Comparison of ENCODE assay signal across 7 mouse cellular contexts in genomic region chr3:95310968-95311882, GRCm38 (mm10). TPM values are rescaled to one million over a fixed set of nuclear protein-coding genes. Genes with fewer than 3 reads are reported as not detected.
DNase-seq lines count a peak whose midpoint lies in the region; ATAC-seq and TF ChIP-seq lines count a peak whose summit lies in the region.

No protein-coding gene starts in this region.

- peaks cover 37% of the 10 kb centered on the region for H3K79me2 ChIP-seq in C2C12 (ENCODE audit: control insufficient read depth, insufficient read depth)

- TF ChIP-seq CTCF in C2C12 (IDR thresholded peaks at IDR 0.05; ENCODE audit: control insufficient read depth, insufficient read depth, insufficient read length) = no peak
- peak; percentile 52 for TF ChIP-seq CTCF in bone marrow macrophage, adult 2 months (IDR thresholded peaks at IDR 0.05; ENCODE audit: low read depth, low read length)
- no peak; the same call in none of the 2 replicates for TF ChIP-seq CTCF in lung, adult 2 months (IDR thresholded peaks at IDR 0.05; ENCODE audit: insufficient read depth, low read length)

- no peaks in the 10 kb centered on the region for H3K36me3 ChIP-seq in C2C12 (ENCODE audit: control insufficient read depth, insufficient read depth)

- 56% methylated on average over 9 of the region's 9 CpGs for WGBS in lung, adult 2 months

- no peaks in the 10 kb centered on the region for H3K27me3 ChIP-seq in C2C12 (ENCODE audit: control insufficient read depth, insufficient read depth, insufficient read length)

- peak; percentile 96 for DNase-seq in 416B (ENCODE audit: low read depth)
- DNase-seq in kidney, postnatal 36 days = peak; percentile 80 to 82
- DNase-seq in lung, adult 2 months = peak; percentile 73
- DNase-seq in right cerebral cortex, postnatal 14 days = peak; percentile 48

- TF ChIP-seq POLR2A in bone marrow macrophage, adult 2 months (IDR thresholded peaks at IDR 0.05; ENCODE audit: borderline replicate concordance, low read depth, low read length) = no peak
- no peak for TF ChIP-seq POLR2A in lung, adult 2 months (IDR thresholded peaks at IDR 0.05; ENCODE audit: borderline replicate concordance, extremely low read depth, low read depth, low read length)

- peak; percentile 59 for ATAC-seq in erythroid progenitor cell, adult 5-6 weeks (replicated peaks; ENCODE audit: low FRiP score, poor library complexity, severe bottlenecking)

- peak overlapping the region; percentile 71 for H3K27ac ChIP-seq in bone marrow macrophage, adult 2 months (ENCODE audit: insufficient read depth, low read depth, low read length)

- peaks cover 12% of the 10 kb centered on the region for H3K79me3 ChIP-seq in C2C12 (ENCODE audit: low read depth)

- peaks cover 18% of the 10 kb centered on the region for H3K4me1 ChIP-seq in bone marrow macrophage, adult 2 months (ENCODE audit: control insufficient read depth, insufficient read depth, low read length)
- peaks cover 2% of the 10 kb centered on the region; the same call in 1 of the 2 replicates for H3K4me1 ChIP-seq in lung, adult 2 months (ENCODE audit: control insufficient read depth, insufficient read depth, low read length)

- no peak overlapping the region for H3ac ChIP-seq in C2C12 (ENCODE audit: control insufficient read depth, insufficient read length, low read depth)

- no peak overlapping the region for H3K4me3 ChIP-seq in C2C12 (ENCODE audit: insufficient read depth, poor library complexity, severe bottlenecking)
- no peak overlapping the region for H3K4me3 ChIP-seq in bone marrow macrophage, adult 2 months (ENCODE audit: insufficient read depth, low read length)
- no peak overlapping the region for H3K4me3 ChIP-seq in lung, adult 2 months (replicated peaks; ENCODE audit: extremely low read depth, low read depth, low read length)

TF ChIP-seq in C2C12, 6 proteins besides CTCF, POLR2A, EP300 and RAD21:
- TF ChIP-seq MAX (IDR thresholded peaks at IDR 0.05) = peak; percentile 14
- no peak for TF ChIP-seq FOSL1 (IDR thresholded peaks at IDR 0.05; ENCODE audit: insufficient read depth, low read length, poor library complexity, severe bottlenecking)

RNA-seq across cellular contexts. Expression of gene Cers2, which starts 3.4 kb away (rescaled TPM):
- 146 TPM for polyA plus RNA-seq in C2C12 (2012; fragmentation: generic; extraction: Trizol)
- polyA plus RNA-seq in bone marrow macrophage, adult 2 months (2012; ENCODE audit: insufficient read depth, insufficient read length, missing spikeins) = 173 and 186 TPM in 2 replicates
- 72.1 and 81.3 TPM in 2 replicates for total RNA-seq in erythroid progenitor cell, adult 5-6 weeks (2015; ENCODE audit: low replicate concordance)
- 35.4 and 49.5 TPM in 2 replicates for total RNA-seq in erythroid progenitor cell, adult 5-6 weeks (2017; ENCODE audit: low replicate concordance)
- 158 and 181 TPM in 2 replicates for polyA plus RNA-seq in lung, adult 2 months (2012; rRNA removed)

RNA-seq across cellular contexts. Expression of gene Anxa9, which starts 4.2 kb away (rescaled TPM):
- 1.6 TPM for polyA plus RNA-seq in C2C12 (2012; fragmentation: generic; extraction: Trizol)
- 11.1 and 15.4 TPM in 2 replicates for polyA plus RNA-seq in bone marrow macrophage, adult 2 months (2012; ENCODE audit: insufficient read depth, insufficient read length, missing spikeins)
- total RNA-seq in erythroid progenitor cell, adult 5-6 weeks (2015; ENCODE audit: low replicate concordance) = 0.84 and 1.1 TPM in 2 replicates
- total RNA-seq in erythroid progenitor cell, adult 5-6 weeks (2017; ENCODE audit: low replicate concordance) = not detected in 2 replicates
- 4.7 and 16.7 TPM in 2 replicates for polyA plus RNA-seq in lung, adult 2 months (2012; rRNA removed)

RNA-seq across cellular contexts. Expression of gene Prune1, which starts 29.3 kb away (rescaled TPM):
- 16.1 TPM for polyA plus RNA-seq in C2C12 (2012; fragmentation: generic; extraction: Trizol)
- 15.6 and 16.6 TPM in 2 replicates for polyA plus RNA-seq in bone marrow macrophage, adult 2 months (2012; ENCODE audit: insufficient read depth, insufficient read length, missing spikeins)
- total RNA-seq in erythroid progenitor cell, adult 5-6 weeks (2015; ENCODE audit: low replicate concordance) = 5.9 and 7.6 TPM in 2 replicates
- 7.2 and 8.4 TPM in 2 replicates for total RNA-seq in erythroid progenitor cell, adult 5-6 weeks (2017; ENCODE audit: low replicate concordance)
- 13.4 and 24.2 TPM in 2 replicates for polyA plus RNA-seq in lung, adult 2 months (2012; rRNA removed)

RNA-seq across cellular contexts. Expression of gene Mindy1, which starts 30.1 kb away (rescaled TPM):
- polyA plus RNA-seq in C2C12 (2012; fragmentation: generic; extraction: Trizol) = 43.6 TPM
- 50.7 and 70.7 TPM in 2 replicates for polyA plus RNA-seq in bone marrow macrophage, adult 2 months (2012; ENCODE audit: insufficient read depth, insufficient read length, missing spikeins)
- total RNA-seq in erythroid progenitor cell, adult 5-6 weeks (2015; ENCODE audit: low replicate concordance) = 27.8 and 38.6 TPM in 2 replicates
- 19.0 and 36.1 TPM in 2 replicates for total RNA-seq in erythroid progenitor cell, adult 5-6 weeks (2017; ENCODE audit: low replicate concordance)
- polyA plus RNA-seq in lung, adult 2 months (2012; rRNA removed) = 89.1 and 95.2 TPM in 2 replicates

RNA-seq across cellular contexts. Expression of gene Setdb1, which starts 45.8 kb away (rescaled TPM):
- polyA plus RNA-seq in C2C12 (2012; fragmentation: generic; extraction: Trizol) = 15.6 TPM
- polyA plus RNA-seq in bone marrow macrophage, adult 2 months (2012; ENCODE audit: insufficient read depth, insufficient read length, missing spikeins) = 34.2 and 37.2 TPM in 2 replicates
- 7.1 and 7.2 TPM in 2 replicates for total RNA-seq in erythroid progenitor cell, adult 5-6 weeks (2015; ENCODE audit: low replicate concordance)
- total RNA-seq in erythroid progenitor cell, adult 5-6 weeks (2017; ENCODE audit: low replicate concordance) = 7.4 and 18.1 TPM in 2 replicates
- polyA plus RNA-seq in lung, adult 2 months (2012; rRNA removed) = 10.7 and 14.7 TPM in 2 replicates
